Mouse (Mus musculus) MEL (cell line): ENCODE data around the gene Igdcc3. TPM values are rescaled to one million over a fixed set of nuclear protein-coding genes. Genes with fewer than 3 reads are reported as not detected.

Experiments
- DNase-seq: peaks from one replicate; pipeline ENCODE4 v3.0.0; 2011; ENCODE audit warnings: low read depth, low spot score
- H3K27ac ChIP-seq: 2 replicates; pipeline ENCODE4 v1.5.1; 2012; ENCODE audit warnings: low read depth, mild to moderate bottlenecking, control low read depth, low read length, moderate library complexity; ENCODE audit not compliant: control insufficient read depth
- H3K27me3 ChIP-seq, 2 experiments: fragments of 150-350 bp in 1 of 2; sonication (generic) in 1 of 2; 2 replicates each; pipeline ENCODE4 v1.6.1; 2012; ENCODE audit warnings: low read length in 2 of 2, mild to moderate bottlenecking in 2 of 2, improper control_type of control experiment in 1 of 2, moderate library complexity in 1 of 2; ENCODE audit not compliant: insufficient read depth in 2 of 2, control insufficient read depth in 1 of 2
- H3K36me3 ChIP-seq, 2 experiments: 2 replicates each; pipeline ENCODE4 v1.6.1; 2012 to 2014; ENCODE audit warnings: low read length in 2 of 2, improper control_type of control experiment in 1 of 2, inconsistent platforms in 1 of 2, mild to moderate bottlenecking in 1 of 2; ENCODE audit not compliant: insufficient read depth in 2 of 2, control insufficient read depth in 1 of 2
- H3K4me1 ChIP-seq, 2 experiments: fragments of 150-350 bp in 1 of 2; sonication (generic) in 1 of 2; 2 replicates each; pipeline ENCODE4 v1.6.1; 2012; ENCODE audit warnings: low read length in 2 of 2, improper control_type of control experiment in 1 of 2, mild to moderate bottlenecking in 1 of 2; ENCODE audit not compliant: insufficient read depth in 2 of 2, control insufficient read depth in 1 of 2
- H3K4me3 ChIP-seq, 2 experiments: fragments of 150-350 bp in 1 of 2; sonication (generic) in 1 of 2; 2 replicates each; pipeline ENCODE4 v1.5.1; 2012; ENCODE audit warnings: low read depth in 2 of 2, low read length in 2 of 2, mild to moderate bottlenecking in 2 of 2, moderate library complexity in 2 of 2, control low read depth in 1 of 2, improper control_type of control experiment in 1 of 2; ENCODE audit not compliant: control insufficient read depth in 1 of 2, insufficient read depth in 1 of 2
- H3K79me2 ChIP-seq: 2 replicates; pipeline ENCODE4 v1.6.1; 2012; ENCODE audit warnings: mild to moderate bottlenecking, low read length, moderate library complexity; ENCODE audit not compliant: control insufficient read depth, poor library complexity, insufficient read depth
- H3K9ac ChIP-seq: 2 replicates; pipeline ENCODE4 v1.6.1; 2012; ENCODE audit warnings: low read depth, mild to moderate bottlenecking, control low read depth, low read length, moderate library complexity; ENCODE audit not compliant: control insufficient read depth, poor library complexity, severe bottlenecking
- H3K9me3 ChIP-seq: fragments of 150-350 bp; sonication (generic); replicated peaks from 2 replicates; pipeline ENCODE4 v1.6.1; 2012; ENCODE audit warnings: mild to moderate bottlenecking, low read length, improper control_type of control experiment, moderate library complexity; ENCODE audit not compliant: insufficient read depth
- CHD2 ChIP-seq: IDR thresholded peaks from 2 replicates; pipeline ENCODE4 v1.6.1; 2011; ENCODE audit warnings: low read length, improper control_type of control experiment
- CTCF ChIP-seq, 3 experiments: IDR thresholded peaks in 2 of 3; conservative IDR thresholded peaks in 1 of 3; 2 replicates each; pipeline ENCODE4 v1.5.1; 2011 to 2012; ENCODE audit warnings: low read length in 3 of 3, low read depth in 2 of 3, mild to moderate bottlenecking in 2 of 3, improper control_type of control experiment in 1 of 3, inconsistent platforms in 1 of 3, mixed read lengths in 1 of 3, moderate library complexity in 1 of 3; ENCODE audit not compliant: control insufficient read depth in 1 of 3, insufficient read depth in 1 of 3, poor library complexity in 1 of 3, severe bottlenecking in 1 of 3
- ELF1 ChIP-seq: IDR thresholded peaks from 2 replicates; pipeline ENCODE4 v1.6.1; 2014; ENCODE audit warnings: low read depth, mild to moderate bottlenecking, inconsistent platforms, low read length, improper control_type of control experiment, moderate library complexity
- EP300 ChIP-seq, 2 experiments: IDR thresholded peaks; 2 replicates each; pipeline ENCODE4 v1.6.1; 2011; ENCODE audit warnings: improper control_type of control experiment in 2 of 2, low read length in 2 of 2, low read depth in 1 of 2, mild to moderate bottlenecking in 1 of 2
- JUND ChIP-seq: IDR thresholded peaks from 2 replicates; pipeline ENCODE4 v1.6.1; 2011; ENCODE audit warnings: low read depth, mild to moderate bottlenecking, improper control_type of control experiment, low read length
- MAFK ChIP-seq: IDR thresholded peaks from 2 replicates; pipeline ENCODE4 v1.6.1; 2011; ENCODE audit warnings: low read depth, mild to moderate bottlenecking, low read length, improper control_type of control experiment, borderline replicate concordance
- MAX ChIP-seq: IDR thresholded peaks from 2 replicates; pipeline ENCODE4 v1.6.1; 2011; ENCODE audit warnings: low read length, improper control_type of control experiment
- MYC ChIP-seq: IDR thresholded peaks from 2 replicates; pipeline ENCODE4 v1.6.1; 2011; ENCODE audit warnings: low read depth, mild to moderate bottlenecking, low read length, improper control_type of control experiment, moderate library complexity
- POLR2AphosphoS5 ChIP-seq: IDR thresholded peaks from 2 replicates; pipeline ENCODE4 v1.6.1; 2012; ENCODE audit warnings: low read depth, borderline replicate concordance, mild to moderate bottlenecking, inconsistent platforms, low read length, moderate library complexity, mixed read lengths
- RAD21 ChIP-seq: IDR thresholded peaks from 2 replicates; pipeline ENCODE4 v1.6.1; 2011; ENCODE audit warnings: mild to moderate bottlenecking, low read depth, low read length, improper control_type of control experiment
- RCOR1 ChIP-seq: IDR thresholded peaks from 2 replicates; pipeline ENCODE4 v1.6.1; 2012; ENCODE audit warnings: low read depth, mild to moderate bottlenecking, inconsistent platforms, low read length, improper control_type of control experiment
- SIN3A ChIP-seq: IDR thresholded peaks from 2 replicates; pipeline ENCODE4 v1.6.1; 2012; ENCODE audit warnings: low read length, improper control_type of control experiment, inconsistent platforms
- SMC3 ChIP-seq: IDR thresholded peaks from 2 replicates; pipeline ENCODE4 v1.6.1; 2011; ENCODE audit warnings: low read depth, low read length, improper control_type of control experiment
- TBP ChIP-seq: IDR thresholded peaks from 2 replicates; pipeline ENCODE4 v1.8.0; 2011; ENCODE audit warnings: low read depth, low read length, improper control_type of control experiment
- USF1 ChIP-seq: IDR thresholded peaks from 2 replicates; pipeline ENCODE4 v1.6.1; 2014; ENCODE audit warnings: low read depth, mild to moderate bottlenecking, inconsistent platforms, low read length, improper control_type of control experiment, moderate library complexity
- ZC3H11A ChIP-seq: IDR thresholded peaks from 2 replicates; pipeline ENCODE4 v1.6.1; 2012; ENCODE audit warnings: low read depth, mild to moderate bottlenecking, inconsistent platforms, low read length, improper control_type of control experiment
- ZKSCAN1 ChIP-seq: IDR thresholded peaks from 2 replicates; pipeline ENCODE4 v1.6.1; 2012; ENCODE audit warnings: low read depth, mild to moderate bottlenecking, inconsistent platforms, low read length, improper control_type of control experiment, moderate library complexity
- ZNF384 ChIP-seq: IDR thresholded peaks from 2 replicates; pipeline ENCODE4 v1.6.1; 2012; ENCODE audit warnings: low read depth, mild to moderate bottlenecking, inconsistent platforms, low read length, improper control_type of control experiment
- polyA plus RNA-seq, 2 experiments: library from polyadenylated mRNA; stranded (reverse) in 1 of 2; unstranded in 1 of 2; fragments of >175 nt in 1 of 2; fragments of >200 nt in 1 of 2; gene quantifications; 2 replicates each; pipeline versions ENCODE4 v1.2.1 to v1.2.4; 2012; ENCODE audit warnings: low replicate concordance in 2 of 2, low read depth in 1 of 2; ENCODE audit not compliant: insufficient read length in 2 of 2, insufficient read depth in 1 of 2, missing spikeins in 1 of 2
- total RNA-seq: library from RNA; depleted of rRNA; stranded (reverse); fragments of 300-350 nt; gene quantifications from 2 replicates; pipeline ENCODE4 v1.2.3, GENCODE M21; 2012

Igdcc3 gene
- total and polyA plus RNA-seq, 3 experiments = not detected

- Histone ChIP-seq H3K9ac (no peak overlapping the region), H3K4me1 (no peaks in the 10 kb centered on the region), H3K4me3 (no peak overlapping the region), H3K79me2 (no peaks in the 10 kb centered on the region), H3K9me3 (no peaks in the 10 kb centered on the region), H3K27me3 (no peaks in the 10 kb centered on the region), H3K27ac (no peak overlapping the region), H3K36me3 (no peaks in the 10 kb centered on the region)
- peak; percentile 52 for DNase-seq
- TF ChIP-seq RAD21 (peak; percentile 33), ZC3H11A (peak; percentile 30; the same call in 1 of the 2 replicates), SMC3 (peak; percentile 29), CHD2 (no peak), CTCF (IDR thresholded peaks at IDR 0.05 in 2 of 3, conservative IDR thresholded peaks at IDR 0.05 in 1 of 3; ENCODE audit: control insufficient read depth in 1 of 3, insufficient read depth in 1 of 3, low read depth in 2 of 3, low read length in 3 of 3, poor library complexity in 1 of 3, severe bottlenecking in 1 of 3) (peak; percentile 46 to 59 (median 52))
Observed at GRCm38 (mm10) chr9:65230250-65230649, 89.3 kb downstream of the Igdcc3 start.

GRCm38 (mm10) chr9:65231284-65231683, 90.3 kb downstream of the Igdcc3 start:
- Histone ChIP-seq H3K4me3 (no peak overlapping the region), H3K36me3 (no peaks in the 10 kb centered on the region), H3K79me2 (no peaks in the 10 kb centered on the region), H3K9me3 (no peaks in the 10 kb centered on the region), H3K27me3 (no peaks in the 10 kb centered on the region), H3K9ac (no peak overlapping the region), H3K4me1 (no peaks in the 10 kb centered on the region), H3K27ac (no peak overlapping the region)
- TF ChIP-seq JUND (no peak), RCOR1 (no peak), MAFK (no peak), POLR2AphosphoS5 (no peak), MYC (no peak), ELF1 (no peak), SIN3A (no peak), TBP (no peak), ZKSCAN1 (no peak), MAX (no peak), EP300 (IDR thresholded peaks at IDR 0.05; ENCODE audit: low read depth in 1 of 2, low read length in 2 of 2) (no peak), ZNF384 (no peak), CTCF (IDR thresholded peaks at IDR 0.05 in 2 of 3, conservative IDR thresholded peaks at IDR 0.05 in 1 of 3; ENCODE audit: control insufficient read depth in 1 of 3, insufficient read depth in 1 of 3, low read depth in 2 of 3, low read length in 3 of 3, poor library complexity in 1 of 3, severe bottlenecking in 1 of 3) (no peak), USF1 (no peak)
- DNase-seq = no peak
